Mouse (Mus musculus) lung, adult 2 months (tissue): ENCODE data around the gene Anapc15-ps.

Experiments used
- CTCF ChIP-seq: fragments of 200-500 bp; IDR thresholded peaks from 2 replicates; pipeline ENCODE4 v1.5.1; 2011; ENCODE audit warnings: mild to moderate bottlenecking, low read length, control low read depth; ENCODE audit not compliant: insufficient read depth
- POLR2A ChIP-seq: fragments of 200-500 bp; IDR thresholded peaks from 2 replicates; pipeline ENCODE4 v1.6.1; 2011; ENCODE audit warnings: low read depth, mild to moderate bottlenecking, control low read depth, low read length, borderline replicate concordance; ENCODE audit errors: extremely low read depth

GRCm38 (mm10) chr10:95678661-95679060 lies 5.4 kb upstream of the Anapc15-ps start:
- no peak for TF ChIP-seq POLR2A
- no peak for TF ChIP-seq CTCF
